ENCODE assay signal across 8 mouse cellular contexts in genomic region chr2:128699201-128699885, GRCm38 (mm10). TPM values are rescaled to one million over a fixed set of nuclear protein-coding genes. Genes with fewer than 3 reads are reported as not detected.
DNase-seq lines count a peak whose midpoint lies in the region; ATAC-seq and TF ChIP-seq lines count a peak whose summit lies in the region.

No protein-coding gene starts in this region.

- H3K27ac ChIP-seq in embryonic fibroblast, embryonic 13.5 days (ENCODE audit: insufficient read depth, low read length): peak overlapping the region; percentile 53
- no peak overlapping the region for H3K27ac ChIP-seq in hindbrain, embryonic 14.5 days

- H3K36me3 ChIP-seq in hindbrain, embryonic 14.5 days (replicated peaks; ENCODE audit: control insufficient read depth, insufficient read depth): no peaks in the 10 kb centered on the region

- under 1% methylated on average over 24 of the region's 24 CpGs for WGBS in hindbrain, embryonic 14.5 days

- H3K27me3 ChIP-seq in hindbrain, embryonic 14.5 days (ENCODE audit: control insufficient read depth, insufficient read depth, low read length): peaks cover 13% of the 10 kb centered on the region

- ATAC-seq in hindbrain, embryonic 14.5 days (ENCODE audit: low FRiP score): peak; percentile 19; the same call in 1 of the 2 replicates

- 0 out of 2 replicates have a peak, but pooled peaks cover 3% of the 10 kb centered on the region for H3K4me1 ChIP-seq in embryonic fibroblast, embryonic 13.5 days (ENCODE audit: control insufficient read depth, insufficient read depth, low read length)
- peaks cover 13% of the 10 kb centered on the region; the same call in 1 of the 2 replicates for H3K4me1 ChIP-seq in hindbrain, embryonic 14.5 days (replicated peaks; ENCODE audit: control insufficient read depth, insufficient read depth, low read length)

- H3K9me3 ChIP-seq in hindbrain, embryonic 14.5 days (ENCODE audit: control insufficient read depth, low read length): no peaks in the 10 kb centered on the region

- H3K9ac ChIP-seq in hindbrain, embryonic 14.5 days: peak overlapping the region; percentile 43

- H3K4me3 ChIP-seq in embryonic fibroblast, embryonic 13.5 days (ENCODE audit: insufficient read depth, low read length): peak overlapping the region; percentile 75
- peak overlapping the region; percentile 39 for H3K4me3 ChIP-seq in hindbrain, embryonic 14.5 days (replicated peaks; ENCODE audit: low read length)

- no peak for TF ChIP-seq CTCF in embryonic fibroblast, embryonic 13.5 days (IDR thresholded peaks at IDR 0.05; ENCODE audit: borderline replicate concordance, insufficient read depth, low read length)

- peak overlapping the region; percentile 81 for H3K4me2 ChIP-seq in hindbrain, embryonic 14.5 days (replicated peaks)

- peak; percentile 36 for DNase-seq in urinary bladder, postnatal 25 days (ENCODE audit: low spot score)
- DNase-seq in urinary bladder, adult 2 months (ENCODE audit: low spot score): no peak
- no peak for DNase-seq in hindbrain, embryonic 14.5 days (ENCODE audit: low spot score)
- peak; percentile 14 for DNase-seq in liver
- peak; percentile 21 for DNase-seq in naive thymus-derived CD4-positive, alpha-beta T cell, adult 2 months (ENCODE audit: low read depth)
- DNase-seq in cerebellum, adult 11-12 months: no peak
- DNase-seq in T-cell, adult 2 months (ENCODE audit: low spot score): no peak

- TF ChIP-seq POLR2A in embryonic fibroblast, embryonic 13.5 days (IDR thresholded peaks at IDR 0.05; ENCODE audit: low read depth, low read length): no peak

RNA-seq across cellular contexts. Expression of gene Mertk, which starts 0.6 kb away (rescaled TPM):
- polyA plus RNA-seq in urinary bladder, adult 2 months (2012; rRNA removed): 6.8 and 10.0 TPM in 2 replicates
- polyA plus RNA-seq in embryonic fibroblast, embryonic 13.5 days (2011; ENCODE audit: insufficient read length, low read depth, missing spikeins): 7.3 and 9.3 TPM in 2 replicates
- 2.2 and 2.6 TPM in 2 replicates for polyA plus RNA-seq in hindbrain, embryonic 14.5 days (2014; fragmentation: Nextera tagmentation; extraction: Ambion mirVana)

RNA-seq across cellular contexts. Expression of gene Anapc1, which starts 12.2 kb away (rescaled TPM):
- 40.3 and 45.9 TPM in 2 replicates for polyA plus RNA-seq in urinary bladder, adult 2 months (2012; rRNA removed)
- 125 and 128 TPM in 2 replicates for polyA plus RNA-seq in embryonic fibroblast, embryonic 13.5 days (2011; ENCODE audit: insufficient read length, low read depth, missing spikeins)
- polyA plus RNA-seq in hindbrain, embryonic 14.5 days (2014; fragmentation: Nextera tagmentation; extraction: Ambion mirVana): 55.7 and 55.8 TPM in 2 replicates

Comparison
In these comparisons a context has a peak if more than half of its experiments do, and no peak if none do; other contexts are left out.
1. DNase-seq: peak in urinary bladder, postnatal 25 days (single experiment), liver (single experiment) and naive thymus-derived CD4-positive, alpha-beta T cell, adult 2 months (single experiment); none in urinary bladder, adult 2 months (single experiment), hindbrain, embryonic 14.5 days (single experiment), cerebellum, adult 11-12 months (single experiment) and T-cell, adult 2 months (single experiment).